Mouse (Mus musculus) gastrocnemius, postnatal 10 days (tissue): Measurements from ENCODE around the gene Ccin. TPM values are rescaled to one million over a fixed set of nuclear protein-coding genes. Genes with fewer than 3 reads are reported as not detected.
A peak's percentile ranks its signal among the peaks of the same experiment; 100 is the strongest.

Experiments
- DNase-seq: peaks from one replicate; pipeline ENCODE4 v3.0.0; 2021; ENCODE audit warnings: mixed read lengths
- total RNA-seq, 2 experiments: library from RNA; stranded (reverse); gene quantifications; 2 replicates each; pipeline ENCODE4 v1.2.3; 2021

The Ccin gene
- total RNA-seq, 2 experiments from 2014 or later = 0.14 TPM; not detected in 1

- no peak for DNase-seq
These were observed 8.2 kb upstream of the Ccin start for GRCm38 (mm10) chr4:43974914-43975616.

- DNase-seq = no peak
These were observed 7.0 kb upstream of the Ccin start for GRCm38 (mm10) chr4:43976223-43976740.

DNA sequence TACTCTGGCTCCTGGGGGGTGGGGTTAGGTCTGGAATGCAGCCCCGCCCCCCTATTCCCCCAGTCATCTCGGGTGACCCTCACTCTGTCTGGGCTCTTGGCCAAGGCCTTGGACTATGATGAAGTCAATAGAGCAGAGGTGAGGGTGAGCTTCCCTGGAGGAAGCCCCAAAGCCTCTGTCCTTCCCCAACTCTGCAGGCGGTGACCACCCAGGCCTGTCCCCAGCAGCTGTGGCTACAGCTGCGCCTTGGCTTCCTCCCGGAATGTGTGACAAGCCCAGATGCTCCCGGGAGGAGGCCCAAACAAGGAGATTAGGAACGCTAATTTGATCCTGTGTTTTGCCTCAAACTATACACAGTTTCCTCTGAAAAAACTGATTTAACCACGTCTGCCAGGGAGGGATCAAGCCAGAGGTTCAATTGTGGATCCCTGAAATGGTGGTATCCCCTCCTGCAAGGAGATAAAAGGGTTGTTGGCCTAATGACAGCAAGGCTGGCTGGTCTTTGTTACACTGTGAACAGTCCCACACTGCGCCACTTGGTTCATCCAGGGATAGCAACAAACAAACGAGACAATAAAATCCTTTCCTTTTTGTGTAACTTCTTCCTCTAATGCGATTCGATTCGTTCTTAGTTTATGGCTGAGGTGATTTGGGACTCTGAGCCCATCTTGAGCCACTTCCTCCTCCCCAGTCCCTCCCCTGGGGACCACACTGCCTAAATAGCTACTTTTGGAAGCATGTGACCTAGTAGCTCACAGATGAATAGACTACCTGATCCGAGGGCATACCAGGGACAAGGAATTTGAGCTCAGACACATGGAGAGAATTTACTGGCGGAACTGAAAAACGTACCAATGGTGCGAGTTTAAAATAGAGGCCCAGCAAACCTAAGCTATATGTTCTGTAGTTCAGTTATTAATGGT lies 4.5 kb upstream of the Ccin start:
- DNase-seq = peak; percentile 60

- peak; percentile 62 for DNase-seq
These were observed 3.5 kb upstream of the Ccin start for GRCm38 (mm10) chr4:43979746-43980145.

DNA sequence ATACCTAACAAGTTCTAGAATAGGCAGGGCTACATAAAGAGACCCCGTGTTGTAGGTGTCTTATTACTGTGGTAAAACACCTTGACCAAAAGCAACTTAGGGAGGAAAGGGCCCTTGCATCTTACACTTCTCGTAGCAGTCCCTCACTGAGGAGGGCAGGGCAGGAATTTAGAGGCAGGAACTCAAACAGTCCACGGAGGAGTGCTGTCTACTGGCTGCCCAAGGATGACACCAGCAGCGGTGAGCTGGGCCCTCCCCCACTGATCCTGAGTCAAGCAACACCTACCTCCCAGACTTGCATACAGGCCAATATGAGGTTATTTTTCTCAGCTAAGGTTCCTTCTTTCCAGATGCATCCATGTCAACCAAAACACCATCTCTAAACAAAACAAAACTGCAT lies 3.0 kb upstream of the Ccin start:
- peak; percentile 4 for DNase-seq

DNA sequence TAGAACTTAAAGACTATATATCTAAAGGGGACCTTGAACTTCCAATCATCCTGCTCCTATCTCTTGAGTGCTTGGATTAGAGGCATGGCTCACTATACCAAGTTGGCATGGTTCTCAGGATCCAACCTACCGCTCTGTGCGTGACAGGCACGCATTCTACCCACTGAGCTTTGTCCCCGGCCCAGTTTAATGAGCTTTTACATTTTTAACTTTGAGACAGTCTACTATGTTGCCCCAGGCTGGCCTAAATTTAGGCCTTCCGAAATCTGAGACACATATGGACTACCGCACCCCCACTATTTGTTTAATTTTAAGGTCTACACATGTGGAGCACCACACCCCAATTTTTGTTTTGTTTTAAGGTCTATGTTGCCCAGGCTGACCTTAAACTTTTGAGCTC lies 2.4 kb upstream of the Ccin start:
- DNase-seq = peak; percentile 0

DNA sequence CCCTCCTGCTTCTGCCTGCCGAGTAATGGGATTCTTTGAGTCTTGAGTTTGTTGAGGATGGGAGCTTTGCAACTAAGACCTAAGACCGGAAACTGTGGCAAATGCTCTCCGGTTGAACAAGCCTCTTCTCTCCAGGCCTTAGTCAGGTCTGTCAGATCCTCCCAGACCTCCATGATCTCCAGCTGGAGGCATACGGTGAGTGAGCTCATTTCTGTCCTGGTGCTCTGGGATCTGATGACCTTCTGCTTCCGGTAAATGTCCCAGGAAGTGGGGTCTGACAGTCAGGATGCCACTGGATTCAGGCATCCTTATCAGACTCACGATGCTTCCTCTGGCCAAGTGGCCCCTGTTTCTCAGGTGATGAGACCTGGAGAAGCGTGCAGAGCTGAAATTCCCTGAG lies 2.0 kb upstream of the Ccin start:
- DNase-seq = peak; percentile 3

GRCm38 (mm10) chr4:43982053-43982732 lies 1.1 kb upstream of the Ccin start:
- peak; percentile 98 for DNase-seq

DNA sequence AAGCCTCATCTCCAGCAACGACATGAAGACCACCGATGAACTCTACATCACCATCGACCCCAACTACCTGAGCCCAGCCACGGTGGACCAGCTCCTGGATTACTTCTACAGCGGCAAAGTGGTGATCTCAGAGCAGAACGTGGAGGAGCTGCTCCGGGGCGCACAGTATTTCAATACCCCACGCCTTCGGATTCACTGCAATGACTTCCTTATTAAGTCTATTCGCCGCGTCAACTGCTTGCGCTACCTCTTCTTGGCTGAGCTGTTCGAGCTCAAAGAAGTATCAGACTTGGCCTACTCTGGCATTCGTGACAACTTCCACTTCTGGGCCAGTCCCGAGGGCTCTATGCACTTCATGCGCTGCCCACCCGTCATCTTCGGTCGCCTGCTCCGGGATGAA lies 473 bp downstream of the Ccin start:
- no peak for DNase-seq

DNA sequence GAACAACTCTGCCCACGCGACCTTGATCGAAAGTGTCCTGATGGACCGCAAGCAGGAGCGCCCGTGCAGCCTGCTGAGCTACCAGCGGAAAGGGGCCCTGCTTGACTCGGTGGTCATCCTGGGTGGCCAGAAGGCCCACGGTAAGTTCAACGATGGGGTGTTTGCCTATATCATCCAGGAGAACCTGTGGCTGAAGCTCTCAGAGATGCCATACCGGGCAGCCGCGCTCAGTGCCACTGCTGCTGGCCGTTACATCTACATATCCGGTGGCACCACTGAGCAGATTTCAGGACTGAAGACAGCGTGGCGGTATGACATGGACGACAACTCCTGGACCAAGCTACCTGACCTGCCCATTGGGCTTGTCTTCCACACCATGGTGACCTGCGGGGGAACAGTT lies 1.0 kb downstream of the Ccin start:
- no peak for DNase-seq

GRCm38 (mm10) chr4:43988976-43989375 lies 5.7 kb downstream of the Ccin start:
- no peak for DNase-seq

GRCm38 (mm10) chr4:43993072-43993471 lies 9.8 kb downstream of the Ccin start:
- DNase-seq = no peak

DNA sequence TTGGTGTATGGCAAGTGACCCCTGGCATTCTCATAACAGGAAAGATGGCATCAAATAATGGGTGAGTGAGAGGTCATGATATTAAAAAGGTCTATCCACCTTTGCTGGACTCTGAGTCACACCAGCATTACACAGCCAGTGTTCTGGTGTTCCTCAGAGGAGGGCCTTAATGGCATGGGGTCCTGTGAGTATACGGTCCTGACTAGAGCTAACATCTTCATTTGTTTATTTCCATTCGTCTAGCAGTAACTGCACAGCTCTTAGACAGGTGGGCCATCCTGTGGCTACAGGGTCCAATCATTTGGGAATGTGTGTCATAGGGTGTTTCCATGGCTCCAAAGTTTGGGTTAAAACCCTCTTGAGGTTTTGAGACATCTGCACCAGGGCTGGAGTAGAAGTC lies 11.1 kb downstream of the Ccin start:
- no peak for DNase-seq

GRCm38 (mm10) chr4:44003622-44004021 lies 20.3 kb downstream of the Ccin start:
- no peak for DNase-seq

DNA sequence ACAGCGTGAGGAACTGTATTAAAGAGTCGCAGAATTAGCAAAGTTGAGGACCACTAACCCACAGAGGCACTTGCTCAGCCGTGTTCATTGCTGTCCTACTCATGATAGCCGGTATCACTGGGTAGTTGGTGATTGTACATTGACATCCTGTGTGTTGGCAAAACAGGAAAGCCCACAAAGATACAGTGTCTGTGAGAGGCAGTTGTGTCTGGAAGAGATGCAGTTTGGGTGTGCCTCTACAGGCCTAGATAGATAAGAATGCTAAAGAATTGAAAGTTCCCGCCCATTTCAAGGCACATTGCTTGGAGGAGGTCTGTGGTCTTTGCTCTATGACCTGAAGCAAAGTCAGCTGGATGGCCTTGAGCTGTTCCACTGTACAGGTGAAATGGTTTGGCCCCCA lies 20.8 kb downstream of the Ccin start, which contains the start of gene Clta:
Gene Clta, plus strand, starts transcription at position 327 of the 400 bp plus-strand sequence.
- no peak for DNase-seq

DNA sequence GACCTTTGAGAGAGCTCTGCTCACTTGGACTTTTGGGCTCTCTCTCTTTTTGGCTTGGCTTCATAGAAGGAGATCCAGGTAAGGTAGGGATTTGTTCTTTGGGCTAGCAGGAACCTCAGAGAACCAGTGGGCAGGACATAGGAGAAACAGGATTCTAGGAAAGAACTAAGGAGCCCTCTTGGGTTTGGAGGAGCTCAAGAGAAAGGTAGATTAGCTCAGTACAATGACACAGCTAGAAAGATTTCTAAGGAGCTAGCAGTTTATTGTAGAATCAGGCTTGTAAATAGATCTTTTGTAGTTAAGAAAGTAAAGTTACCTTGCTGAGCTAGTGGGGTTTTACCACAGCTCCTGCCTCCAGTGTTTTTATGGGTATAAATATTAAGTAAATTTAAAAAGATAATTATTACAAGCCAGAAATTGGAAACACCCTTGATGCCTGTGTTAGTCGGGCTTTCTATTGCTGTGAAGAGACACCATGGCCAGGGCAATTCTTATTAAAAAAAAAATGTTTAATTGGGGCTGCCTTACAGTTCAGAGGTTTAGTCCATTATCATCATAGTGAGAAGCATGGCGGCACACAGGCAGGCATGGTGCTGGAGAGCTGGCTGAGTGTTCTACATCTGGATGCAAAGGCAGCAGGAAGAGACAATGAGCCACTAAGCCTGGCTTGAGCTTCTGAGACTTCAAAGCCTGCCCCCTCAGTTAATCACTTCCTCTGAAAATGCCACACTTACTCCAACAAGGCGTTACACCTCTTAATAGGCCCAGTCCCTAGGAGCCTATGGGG lies 21.5 kb downstream of the Ccin start:
- no peak for DNase-seq

DNA sequence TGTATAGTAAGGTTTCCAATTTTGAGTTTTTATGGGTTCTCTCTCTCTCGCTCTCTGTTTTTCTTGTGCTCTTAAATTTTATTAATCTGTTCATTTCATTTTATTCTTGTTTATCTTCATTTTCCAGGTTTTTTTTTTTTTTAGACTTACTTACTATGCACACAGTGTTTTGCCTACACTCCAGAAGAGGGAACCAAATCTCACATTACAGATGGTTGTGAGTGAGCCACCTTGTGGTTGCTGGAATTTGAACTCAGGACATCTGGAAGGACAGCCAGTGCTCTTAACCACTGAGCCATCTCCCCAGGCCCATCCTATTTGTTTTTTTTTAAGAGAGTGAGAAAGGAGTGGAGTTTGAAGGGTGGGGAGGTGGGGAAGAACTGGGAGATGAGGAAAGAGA lies 26.9 kb downstream of the Ccin start:
- no peak for DNase-seq

- DNase-seq = no peak
These were observed 27.6 kb downstream of the Ccin start for GRCm38 (mm10) chr4:44010893-44011292.

DNA sequence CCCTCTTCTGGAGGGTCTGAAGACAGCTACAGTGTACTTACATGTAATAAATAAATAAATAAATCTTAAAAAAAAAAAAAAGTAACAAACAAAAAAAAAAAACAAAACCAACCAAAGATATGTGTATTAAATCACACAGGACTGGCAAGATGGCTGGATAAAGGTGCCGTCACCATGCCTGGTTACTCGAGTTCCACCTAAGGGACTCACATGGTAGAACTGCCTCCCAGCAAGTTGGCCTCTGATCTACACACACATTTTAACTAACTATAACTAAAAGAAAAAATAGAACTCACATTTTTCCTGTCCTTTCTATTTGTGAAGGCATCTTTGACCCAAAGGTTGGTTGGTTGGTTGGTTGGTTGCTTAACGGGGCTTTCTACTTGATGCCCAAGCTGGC lies 28.5 kb downstream of the Ccin start:
- DNase-seq = no peak

GRCm38 (mm10) chr4:44012376-44013367 lies 29.4 kb downstream of the Ccin start:
- DNase-seq = peak; percentile 82
